Mouse (Mus musculus) ES-Bruce4 (cell line): ENCODE measurements around the gene Slc25a5.

Experiments
- CTCF ChIP-seq: IDR thresholded peaks from one replicate; pipeline ENCODE4 v1.8.1; 2011; ENCODE audit warnings: low read depth, low read length
- POLR2A ChIP-seq: IDR thresholded peaks from one replicate; pipeline ENCODE4 v1.8.1; 2011; ENCODE audit warnings: low read length; ENCODE audit not compliant: insufficient read depth

GRCm38 (mm10) chrX:36807360-36808317, 12.2 kb downstream of the Slc25a5 start:
- peak; percentile 62 for TF ChIP-seq CTCF
- no peak for TF ChIP-seq POLR2A
